Mouse (Mus musculus): ENCODE results near the gene Wbp11.

Wbp11 gene

DNA sequence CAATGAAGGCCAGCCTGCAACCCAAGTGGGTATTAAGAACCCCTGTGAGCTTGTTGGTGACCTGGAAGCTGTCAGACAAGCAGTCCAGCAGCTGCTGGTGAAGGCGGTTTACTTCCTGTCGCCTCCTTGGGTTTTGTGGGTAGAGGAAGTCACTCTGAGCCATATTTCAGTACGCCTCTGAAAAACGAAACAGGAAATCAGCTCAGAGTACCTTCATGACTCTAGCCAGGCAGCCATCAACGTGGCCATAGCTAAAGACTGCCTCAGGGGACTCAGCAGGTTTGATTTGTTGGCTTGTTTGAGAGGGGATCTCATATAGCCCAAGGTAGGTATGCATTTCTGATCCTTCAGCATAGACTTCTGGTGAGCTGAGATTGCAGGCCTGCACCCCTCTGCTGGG lies 3.7 kb upstream of the Wbp11 start:
- no peak for DNase-seq

- DNase-seq = no peak
Observed at GRCm38 (mm10) chr6:136828681-136829080, 648 bp upstream of the Wbp11 start.

GRCm38 (mm10) chr6:136827516-136827880 lies 535 bp downstream of the Wbp11 start, which contains the start of gene BC049715:
BC049715 (plus strand) TSS chr6:136827626.
- DNase-seq = no peak

GRCm38 (mm10) chr6:136827116-136827515 lies 917 bp downstream of the Wbp11 start:
- DNase-seq = no peak

DNA sequence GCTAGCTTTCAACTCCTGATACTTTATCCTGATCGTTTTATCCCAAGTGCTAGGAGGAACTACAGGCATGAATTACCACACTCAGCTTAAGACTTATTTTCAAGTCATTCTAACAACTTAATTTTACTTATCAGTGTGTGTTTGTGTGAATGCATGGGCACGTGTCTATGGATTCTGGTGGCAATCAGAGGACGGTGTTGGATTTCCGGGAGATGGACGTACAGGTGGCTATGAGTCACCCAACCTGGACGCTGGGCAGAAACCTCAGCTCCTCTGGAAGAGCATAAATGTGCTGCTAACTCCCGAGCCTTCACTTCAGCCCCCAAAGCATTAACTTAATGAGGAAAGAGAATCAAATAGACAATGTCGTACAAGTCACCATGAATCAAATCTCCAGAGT lies 3.0 kb downstream of the Wbp11 start:
- DNase-seq = no peak

DNA sequence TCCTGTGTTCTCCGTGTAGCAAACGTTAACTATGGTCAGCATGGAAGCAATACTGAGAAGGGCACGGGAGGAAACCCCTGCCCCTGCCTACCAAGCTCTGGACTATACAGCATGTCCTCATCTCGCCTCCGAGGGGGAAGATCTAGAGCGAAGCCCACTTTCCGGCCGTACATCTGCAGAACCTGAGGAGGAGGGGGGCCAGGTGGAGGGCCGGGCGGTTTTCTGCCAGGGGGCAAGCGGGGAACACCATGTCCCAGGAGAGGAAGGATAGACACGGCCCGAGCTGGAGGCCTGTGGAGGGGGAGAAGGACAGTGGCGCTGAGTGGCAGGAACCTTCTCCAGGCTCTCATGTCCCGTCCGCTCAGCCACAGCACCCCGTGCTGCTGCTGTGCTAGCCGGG lies 6.9 kb downstream of the Wbp11 start:
- DNase-seq = no peak

DNA sequence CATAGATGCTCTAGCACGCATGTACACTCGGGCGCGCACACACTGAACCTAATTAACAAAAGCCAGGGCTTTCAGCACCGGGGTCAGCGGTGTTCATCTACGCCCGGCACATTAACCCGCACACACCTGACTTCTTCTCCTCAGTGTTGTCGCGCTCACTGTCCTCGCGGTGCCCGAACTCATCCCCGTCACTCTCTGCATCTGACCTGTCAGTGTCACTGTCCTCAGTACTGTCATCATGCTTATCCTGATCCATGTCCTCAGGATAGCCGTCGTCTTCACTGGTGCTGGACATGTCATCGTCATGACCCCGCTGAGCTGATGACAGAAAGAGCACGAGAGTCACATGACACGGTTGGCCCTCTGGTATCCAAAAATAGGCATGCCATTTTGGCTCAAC lies 7.7 kb downstream of the Wbp11 start:
- DNase-seq = no peak

DNA sequence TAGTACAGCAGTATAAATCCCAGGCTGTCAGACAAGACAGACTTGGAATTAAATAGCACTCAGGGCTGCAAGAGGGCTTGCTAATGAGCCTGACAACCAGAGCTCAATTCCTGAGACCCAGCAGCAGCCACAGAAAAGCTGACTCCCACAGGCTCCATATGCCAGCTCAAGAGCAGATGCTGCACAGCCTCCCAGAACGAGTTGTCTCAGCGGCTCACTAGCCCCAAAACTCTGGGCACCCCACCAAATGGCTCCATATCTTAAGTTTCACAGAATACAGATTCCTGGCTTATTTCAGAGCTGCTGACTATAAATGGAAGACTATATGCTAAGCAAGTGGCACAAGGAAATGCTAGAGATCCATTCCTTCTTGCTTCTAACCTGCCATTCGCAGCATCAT lies 10.5 kb downstream of the Wbp11 start:
- DNase-seq = no peak

DNA sequence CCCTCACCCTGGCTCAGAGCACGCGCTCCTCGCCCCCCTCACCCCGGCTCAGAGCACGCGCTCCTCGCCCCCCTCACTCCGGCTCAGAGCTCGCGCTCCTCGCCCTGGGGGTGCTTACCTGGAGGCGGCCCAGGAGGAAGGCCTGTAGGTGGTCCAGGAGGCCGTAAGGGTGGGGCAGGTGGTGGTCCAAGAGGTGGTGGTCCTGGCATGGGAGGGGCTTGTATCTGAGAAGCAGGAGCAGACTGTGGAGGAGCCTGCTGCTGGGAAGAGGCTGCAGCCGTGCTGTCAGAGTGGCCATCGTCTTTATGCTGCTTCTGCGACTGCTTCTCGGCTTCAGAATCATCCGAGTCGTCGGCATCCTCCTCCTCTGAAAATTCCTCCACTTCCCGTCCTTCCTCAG lies 11.2 kb downstream of the Wbp11 start:
- no peak for DNase-seq

DNA sequence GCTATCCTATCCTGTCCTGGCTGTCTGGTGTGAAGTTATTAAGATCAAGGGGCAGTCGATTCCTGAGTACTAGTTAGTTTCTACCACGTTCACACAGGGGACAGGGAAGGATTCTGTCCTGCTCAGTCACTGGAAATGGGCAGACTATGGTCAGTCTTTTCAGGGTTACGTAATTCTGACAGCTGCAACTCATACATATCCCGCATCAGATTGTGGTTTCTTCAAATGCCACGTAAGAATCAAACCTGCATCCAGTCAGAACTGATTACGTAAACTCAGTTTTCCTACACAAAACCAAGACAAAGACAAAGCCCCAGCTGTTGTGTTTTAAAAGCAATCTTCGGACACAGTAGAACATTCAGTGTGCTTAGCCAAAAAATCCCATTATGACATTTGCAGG lies 12.7 kb downstream of the Wbp11 start:
- no peak for DNase-seq

DNA sequence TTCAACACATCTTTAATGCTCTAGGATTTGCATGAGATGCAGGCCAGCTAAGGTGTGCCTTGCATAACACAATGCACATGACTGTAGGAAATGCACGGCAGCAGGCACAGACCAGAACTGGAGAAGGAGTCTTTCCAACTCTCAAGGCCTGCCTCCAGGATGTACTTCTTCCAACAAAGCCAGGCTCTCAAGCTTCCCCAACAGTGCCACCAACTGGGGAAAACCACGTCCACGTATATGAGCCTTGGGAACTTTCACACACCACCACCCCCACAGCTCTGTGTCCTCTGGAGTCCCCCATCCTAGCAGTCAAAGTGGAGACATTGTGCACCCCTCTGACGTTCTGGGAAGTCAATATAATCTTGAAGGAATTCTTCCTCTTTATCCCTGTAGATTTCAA lies 14.9 kb downstream of the Wbp11 start:
- DNase-seq = no peak

GRCm38 (mm10) chr6:136811196-136811595 lies 16.8 kb downstream of the Wbp11 start:
- DNase-seq = no peak

- DNase-seq = no peak
Observed at GRCm38 (mm10) chr6:136809673-136810072, 18.4 kb downstream of the Wbp11 start.

- DNase-seq = no peak
Observed at GRCm38 (mm10) chr6:136809077-136809476, 19.0 kb downstream of the Wbp11 start.

DNA sequence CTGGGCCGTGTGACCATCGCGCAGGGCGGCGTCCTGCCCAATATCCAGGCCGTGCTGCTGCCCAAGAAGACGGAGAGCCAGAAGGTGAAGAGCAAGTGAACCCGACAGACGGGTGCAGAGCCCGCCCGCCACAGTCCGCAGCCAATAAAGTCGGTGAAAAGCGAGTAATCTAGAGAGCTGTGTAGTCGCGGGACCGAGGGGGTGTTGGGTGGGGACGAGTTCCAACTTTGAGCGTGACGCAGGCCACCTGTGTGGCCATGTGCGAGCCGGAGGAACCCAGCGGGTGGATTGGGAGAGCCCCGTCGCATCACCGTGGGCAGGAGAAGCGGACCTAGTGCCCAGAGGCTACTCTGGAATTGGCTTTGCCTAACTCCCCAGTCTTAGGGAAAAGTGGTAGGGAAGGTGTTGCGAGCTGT lies 19.4 kb downstream of the Wbp11 start:
- peak in 1 of 2 experiments; percentile 35 for DNase-seq

DNA sequence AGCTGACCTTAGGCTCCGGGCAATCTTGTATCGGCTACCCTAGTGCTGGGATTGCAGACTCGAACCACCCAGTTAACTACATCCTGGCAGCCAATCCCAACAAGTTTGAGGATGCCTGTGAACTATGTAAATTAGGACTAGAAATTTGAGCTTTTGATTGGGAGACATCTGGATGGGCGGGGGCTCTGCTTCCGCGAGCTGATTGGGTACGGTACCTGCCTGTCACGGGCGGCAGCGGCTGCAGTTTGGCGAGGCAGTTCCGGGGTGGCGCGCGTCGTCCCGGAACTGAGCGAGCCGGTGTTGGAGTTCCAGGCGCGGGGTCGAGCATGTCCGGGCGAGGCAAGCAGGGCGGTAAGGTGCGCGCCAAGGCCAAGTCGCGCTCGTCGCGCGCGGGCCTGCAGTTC lies 20.0 kb downstream of the Wbp11 start, which contains the start of gene H2afj:
Gene H2afj (plus strand): TSS at position 231 of the 404 bp plus-strand sequence.
- DNase-seq = peak; percentile 98

- DNase-seq = no peak
Observed at GRCm38 (mm10) chr6:136807395-136808013, 20.5 kb downstream of the Wbp11 start.

DNA sequence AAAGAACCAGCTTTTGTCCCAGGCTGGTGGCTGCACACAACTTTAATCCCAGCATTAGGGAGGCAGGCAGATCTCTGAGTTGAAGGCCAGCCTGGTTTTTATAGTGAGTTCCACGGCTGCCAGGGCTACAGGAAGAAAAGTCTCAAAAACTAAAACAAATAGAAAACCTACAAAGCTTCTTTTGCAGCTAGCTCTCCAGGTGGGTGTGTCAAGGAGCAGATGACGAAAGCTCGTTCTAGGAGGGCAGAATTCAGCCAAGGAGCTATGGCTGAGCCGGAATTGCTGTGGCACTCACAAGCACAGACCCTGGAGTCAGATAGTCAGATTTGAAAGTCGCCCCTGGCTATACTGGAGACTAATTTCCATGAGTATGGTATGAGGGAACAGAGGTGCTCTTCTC lies 21.2 kb downstream of the Wbp11 start:
- DNase-seq = no peak

- DNase-seq = no peak
Observed at GRCm38 (mm10) chr6:136805409-136805775, 22.6 kb downstream of the Wbp11 start.

DNA sequence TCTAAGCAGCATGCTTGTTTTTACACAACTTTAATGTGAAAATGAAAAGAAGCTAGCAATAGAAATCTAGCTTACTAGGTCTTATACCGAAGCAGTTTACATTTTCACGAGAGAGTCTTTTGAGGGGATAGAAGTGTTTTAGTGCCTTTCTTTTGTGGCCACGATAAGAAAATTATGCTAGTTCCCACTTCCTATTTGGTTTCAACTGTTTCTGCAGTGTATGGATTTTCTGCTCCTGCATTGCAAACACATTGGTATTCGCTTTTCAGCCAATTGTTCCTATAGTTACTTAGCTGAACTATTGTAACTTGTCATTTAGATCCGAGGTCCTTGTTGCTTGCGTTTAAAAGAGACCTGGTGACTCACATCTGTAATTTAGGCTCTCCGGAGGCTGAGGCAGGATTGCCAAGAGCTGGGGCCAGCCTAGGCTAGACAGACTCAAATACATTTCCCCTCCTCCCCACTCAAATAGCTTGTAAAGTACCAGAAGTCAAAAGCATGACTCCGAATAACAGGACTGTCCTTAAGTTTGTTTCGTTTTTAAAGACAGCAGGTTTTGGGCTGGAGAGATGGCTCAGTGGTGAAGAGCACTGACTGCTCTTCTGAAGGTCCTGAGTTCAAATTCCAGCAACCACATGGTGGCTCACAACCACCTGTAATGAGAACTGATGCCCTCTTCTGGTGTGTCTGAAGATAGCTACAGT lies 23.2 kb downstream of the Wbp11 start:
- DNase-seq = no peak

GRCm38 (mm10) chr6:136803739-136804633 lies 24.0 kb downstream of the Wbp11 start, which contains the start of gene Hist4h4:
Hist4h4 (minus strand) TSS chr6:136804415.
- peak; percentile 91 to 99 for DNase-seq

DNA sequence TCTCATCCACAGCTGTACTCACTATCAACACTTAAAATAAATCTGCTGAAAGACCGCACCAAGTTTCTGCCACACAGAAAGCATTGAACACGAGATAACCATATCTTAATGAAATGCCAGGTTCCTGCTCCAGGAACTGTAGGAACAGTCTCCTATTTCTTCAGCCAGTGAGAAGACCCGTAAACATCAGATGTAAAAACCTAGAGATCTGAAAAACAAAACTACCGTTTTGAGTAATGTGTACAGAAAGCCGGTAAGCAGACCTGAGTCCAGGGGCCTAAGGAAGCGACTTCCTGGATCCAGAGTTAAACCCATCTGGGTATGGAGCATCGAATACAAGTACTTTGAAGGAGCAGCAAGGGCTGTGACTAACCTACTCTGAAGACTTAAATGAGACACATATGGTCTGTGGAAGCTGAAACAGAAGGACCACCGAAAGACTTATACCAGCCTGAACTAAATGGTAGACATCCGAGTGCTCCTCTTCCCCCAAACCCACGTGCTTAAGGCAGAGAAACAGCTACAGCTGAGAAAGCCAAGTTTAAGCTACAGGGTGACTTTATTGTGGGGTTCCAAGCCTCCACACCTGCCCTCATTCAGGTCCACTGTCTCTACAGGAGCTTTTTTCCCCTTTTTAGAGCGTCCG lies 24.8 kb downstream of the Wbp11 start:
- no peak for DNase-seq

GRCm38 (mm10) chr6:136801274-136801673 lies 26.8 kb downstream of the Wbp11 start:
- no peak for DNase-seq

Data from cerebellum, postnatal 36 days (tissue).